Mouse (Mus musculus) activated CD4-positive, CD25-positive, alpha-beta regulatory T cell (primary cell): ENCODE measurements around the gene Olfr625-ps1. TPM values are rescaled to one million over a fixed set of nuclear protein-coding genes. Genes with fewer than 3 reads are reported as not detected.

Experiments
- polyA plus RNA-seq, 2 experiments: library from polyadenylated mRNA; unstranded; fragments of 100-300 nt; shearing (Covaris generic); gene quantifications; one replicate each; pipeline ENCODE4 v1.2.1; 2017

Olfr625-ps1 gene
- not detected for polyA plus RNA-seq

DNA sequence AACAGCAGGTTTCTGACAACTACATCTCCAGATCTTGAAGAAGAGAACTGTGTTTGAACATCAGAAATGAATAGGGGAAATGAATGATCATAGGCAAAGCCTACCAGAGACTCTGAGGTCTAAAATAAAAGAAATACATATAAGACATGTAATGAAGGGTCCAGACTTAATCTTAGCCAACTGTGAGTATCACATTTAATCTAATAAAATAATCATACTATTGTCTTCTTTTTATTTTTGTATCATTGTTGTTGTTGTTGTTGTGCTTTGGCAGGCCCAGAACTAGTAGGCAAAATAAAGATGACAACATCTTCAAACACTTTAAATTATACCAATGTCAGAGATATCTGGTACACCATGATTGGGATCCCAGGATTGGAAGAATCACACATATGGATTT, at the start of gene Olfr625-ps1:
Olfr625-ps1 (plus strand) TSS at position 301 of the 400 bp plus-strand sequence.

DNA sequence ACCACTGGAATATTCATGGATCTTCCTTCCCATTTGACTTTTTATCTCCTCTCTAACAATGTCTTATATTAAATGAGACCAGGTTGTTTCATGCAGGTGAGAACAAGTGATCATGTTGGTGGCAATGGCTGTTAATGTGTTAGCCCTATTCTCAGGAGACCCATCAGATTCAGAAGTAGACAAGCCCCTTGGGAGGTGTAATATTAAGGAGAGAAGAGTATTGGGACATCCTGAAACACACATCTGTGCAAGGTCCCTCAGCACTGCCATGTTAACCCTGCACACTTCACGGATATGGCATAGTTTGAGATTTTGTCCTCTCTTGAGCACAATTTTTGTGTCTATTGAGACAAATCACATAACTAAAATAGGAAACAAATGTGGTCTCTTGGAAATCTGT, 39.9 kb upstream of the Olfr625-ps1 start, which contains the start of gene Olfr622:
Olfr622 (minus strand) TSS at position 101 of the 400 bp plus-strand sequence.

DNA sequence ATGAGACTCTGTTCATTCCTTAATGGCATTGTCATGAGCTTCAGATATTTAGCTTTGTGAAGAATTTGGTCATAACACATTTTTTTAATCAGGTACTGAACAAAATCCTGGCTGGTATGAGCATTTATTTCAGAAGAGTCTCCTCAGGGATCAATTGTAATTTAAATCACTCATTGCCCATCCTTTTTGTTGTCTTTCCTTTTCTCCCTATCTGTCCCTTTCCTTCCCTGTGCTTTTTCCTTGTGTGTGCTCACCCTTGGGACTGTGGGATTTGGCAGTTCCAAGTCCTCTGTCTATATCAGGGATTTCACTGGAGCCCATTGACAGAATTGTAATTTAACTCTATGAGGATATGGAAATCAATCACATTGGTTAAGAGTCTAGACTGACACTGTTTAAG, 18.9 kb upstream of the Olfr625-ps1 start, which contains the start of gene Olfr623:
Olfr623 (minus strand) TSS at position 101 of the 400 bp plus-strand sequence.

DNA sequence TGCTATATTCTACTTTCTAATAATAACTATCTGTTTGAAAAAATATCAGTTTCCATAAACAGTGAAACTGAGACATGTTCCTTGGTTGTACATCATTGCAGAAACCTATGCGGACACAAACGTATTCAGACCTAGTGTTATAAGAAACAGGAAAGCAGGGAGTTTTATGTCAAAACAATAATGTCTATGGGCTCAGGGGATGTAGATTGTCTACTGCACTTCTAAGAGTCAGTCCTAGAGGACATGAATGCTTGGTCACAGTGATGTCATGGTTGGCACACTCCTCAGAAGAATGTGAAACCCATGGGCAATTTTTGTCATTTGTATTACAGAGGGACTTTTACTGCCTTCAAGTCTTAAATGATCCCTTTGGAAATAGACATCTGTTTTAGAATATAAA, 11.4 kb upstream of the Olfr625-ps1 start, which contains the start of gene Olfr624:
Olfr624 (minus strand) TSS at position 101 of the 400 bp plus-strand sequence.

DNA sequence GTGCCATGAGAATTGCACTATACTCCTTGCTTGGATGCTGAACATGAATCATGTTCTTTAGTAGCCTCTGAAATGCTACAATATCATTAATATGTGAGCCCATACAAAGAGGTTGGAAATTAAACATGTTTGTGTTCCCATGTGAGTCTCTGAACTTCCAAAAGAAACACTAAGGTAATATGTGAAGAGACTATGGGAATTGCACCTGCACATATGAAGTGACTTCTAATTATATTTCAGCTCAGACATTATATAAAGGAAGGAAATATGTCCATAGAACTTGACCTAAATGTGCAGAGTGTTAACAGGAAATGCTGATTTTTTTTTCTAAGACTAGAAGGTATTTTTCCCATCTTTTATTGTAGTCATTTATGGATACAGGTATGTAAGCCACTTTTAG, 31.9 kb downstream of the Olfr625-ps1 start, which contains the start of gene Olfr243:
Olfr243 (plus strand) TSS at position 301 of the 400 bp plus-strand sequence.

DNA sequence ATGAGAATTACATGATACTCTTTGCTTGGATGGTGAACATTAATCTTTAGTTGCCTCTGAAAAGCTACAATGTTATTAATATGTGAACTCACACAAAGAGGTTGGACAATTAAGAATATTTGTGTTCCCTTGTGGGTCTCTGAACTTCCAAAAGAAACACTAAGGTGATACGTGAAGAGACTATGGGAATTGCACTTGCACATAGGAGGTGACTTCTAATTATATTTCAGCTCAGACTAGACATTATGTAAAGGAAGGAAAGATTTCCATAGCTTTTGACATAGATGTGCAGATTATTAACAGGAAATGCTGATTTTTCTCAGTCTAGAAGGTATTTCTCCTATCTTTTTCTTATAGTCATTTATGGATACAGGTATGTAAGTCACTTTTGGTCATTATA, 47.6 kb downstream of the Olfr625-ps1 start, which contains the start of gene Olfr628:
Olfr628 (plus strand) TSS at position 301 of the 400 bp plus-strand sequence.

Other genes with a start within 250 kb of the Olfr625-ps1 start
- not detected for gene Olfr605, start 237.3 kb upstream of the Olfr625-ps1 start, polyA plus RNA-seq
- gene Olfr606, start 233.7 kb upstream of the Olfr625-ps1 start, polyA plus RNA-seq, result under 1 TPM in 1 of 2 experiments, not detected in 1; 0.07 TPM
- under 1 TPM in 1 of 2 experiments, not detected in 1; 0.05 TPM for gene Olfr607, start 218.6 kb upstream of the Olfr625-ps1 start, polyA plus RNA-seq
- gene Olfr608, start 212.8 kb upstream of the Olfr625-ps1 start, polyA plus RNA-seq, result not detected
- gene Olfr609, start 184.7 kb upstream of the Olfr625-ps1 start, polyA plus RNA-seq, result under 1 TPM in 1 of 2 experiments, not detected in 1; 0.17 TPM
- gene Olfr610, start 170.6 kb upstream of the Olfr625-ps1 start, polyA plus RNA-seq, result not detected
- gene Olfr611, start 161.9 kb upstream of the Olfr625-ps1 start, polyA plus RNA-seq, result not detected
- not detected for gene Olfr612, start 140.0 kb upstream of the Olfr625-ps1 start, polyA plus RNA-seq
- not detected for gene Olfr613, start 134.6 kb upstream of the Olfr625-ps1 start, polyA plus RNA-seq
- under 1 TPM in 1 of 2 experiments, not detected in 1; 0.28 TPM for gene Olfr615, start 126.6 kb upstream of the Olfr625-ps1 start, polyA plus RNA-seq
- gene Olfr616, start 113.6 kb upstream of the Olfr625-ps1 start, polyA plus RNA-seq, result under 1 TPM in 1 of 2 experiments, not detected in 1; 0.11 TPM
- not detected for gene Olfr617, start 109.7 kb upstream of the Olfr625-ps1 start, polyA plus RNA-seq
- not detected for gene Olfr618, start 92.6 kb upstream of the Olfr625-ps1 start, polyA plus RNA-seq
- not detected for gene Olfr619, start 82.1 kb upstream of the Olfr625-ps1 start, polyA plus RNA-seq
- under 1 TPM; 0.06 to 0.15 TPM for gene Olfr620, start 70.2 kb upstream of the Olfr625-ps1 start, polyA plus RNA-seq
- not detected for gene Olfr622, start 40.0 kb upstream of the Olfr625-ps1 start, polyA plus RNA-seq
- under 1 TPM in 1 of 2 experiments, not detected in 1; 0.16 TPM for gene Olfr623, start 19.0 kb upstream of the Olfr625-ps1 start, polyA plus RNA-seq
- gene Olfr624, start 11.5 kb upstream of the Olfr625-ps1 start, polyA plus RNA-seq, result under 1 TPM in 1 of 2 experiments, not detected in 1; 0.06 TPM
- gene Olfr243, start 32.0 kb downstream of the Olfr625-ps1 start, polyA plus RNA-seq, result under 1 TPM in 1 of 2 experiments, not detected in 1; 0.41 TPM
- gene Olfr628, start 47.7 kb downstream of the Olfr625-ps1 start, polyA plus RNA-seq, result not detected
- gene Olfr629, start 62.2 kb downstream of the Olfr625-ps1 start, polyA plus RNA-seq, result not detected
- not detected for gene Olfr630, start 74.6 kb downstream of the Olfr625-ps1 start, polyA plus RNA-seq
- gene Olfr69, start 88.9 kb downstream of the Olfr625-ps1 start, polyA plus RNA-seq, result not detected
- gene Olfr68, start 97.0 kb downstream of the Olfr625-ps1 start, polyA plus RNA-seq, result not detected
- not detected for gene Olfr67, start 109.1 kb downstream of the Olfr625-ps1 start, polyA plus RNA-seq
- gene Hbb-bt, start 131.3 kb downstream of the Olfr625-ps1 start, polyA plus RNA-seq, result 10 to 100 TPM; 63.1 to 67.8 TPM
- 100 to 1,000 TPM; 302 to 371 TPM for gene Hbb-bs, start 145.4 kb downstream of the Olfr625-ps1 start, polyA plus RNA-seq
- not detected for gene Hbb-bh2, start 157.8 kb downstream of the Olfr625-ps1 start, polyA plus RNA-seq
- gene Hbb-bh1, start 160.4 kb downstream of the Olfr625-ps1 start, polyA plus RNA-seq, result not detected
- gene Hbb-y, start 170.5 kb downstream of the Olfr625-ps1 start, polyA plus RNA-seq, result not detected
- gene Olfr66, start 203.5 kb downstream of the Olfr625-ps1 start, polyA plus RNA-seq, result not detected
- gene Olfr64, start 211.8 kb downstream of the Olfr625-ps1 start, polyA plus RNA-seq, result not detected
- not detected for gene Olfr65, start 220.8 kb downstream of the Olfr625-ps1 start, polyA plus RNA-seq
- not detected for gene Olfr631, start 246.1 kb downstream of the Olfr625-ps1 start, polyA plus RNA-seq